12 mouse cellular contexts compared by ENCODE assay signal in the genomic region with DNA sequence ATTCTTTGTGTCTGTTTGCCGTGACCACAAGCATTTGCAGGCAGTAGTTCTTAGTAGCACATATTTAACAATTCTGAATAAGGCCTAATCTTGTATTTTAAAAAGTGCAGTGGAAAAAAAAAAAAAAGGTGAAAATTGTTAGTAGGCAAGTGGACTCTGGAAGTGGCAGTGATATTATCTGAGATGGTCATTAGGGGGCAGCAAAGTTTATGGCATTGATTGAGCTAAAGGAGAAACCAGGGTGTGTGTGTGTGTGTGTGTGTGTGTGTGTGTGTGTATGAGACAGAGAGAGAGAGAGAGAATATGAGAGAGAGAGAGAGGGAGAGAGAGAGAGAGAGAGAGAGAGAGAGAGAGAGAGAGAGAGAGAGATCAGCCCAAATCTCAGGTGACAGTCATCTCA. TPM values are rescaled to one million over a fixed set of nuclear protein-coding genes. Genes with fewer than 3 reads are reported as not detected.
DNase-seq lines count a peak whose midpoint lies in the region; ATAC-seq and TF ChIP-seq lines count a peak whose summit lies in the region.
"Had no signal": no experiment of that assay in that cellular context is flagged by ENCODE, and none has a peak within 500 bp of the region (broad histone marks: within the 10 kb centered on the region; RNA-seq: fewer than 3 reads in every experiment).

No protein-coding gene starts in this region.

- TF ChIP-seq POLR2A in brain, embryonic 14.5 days (IDR thresholded peaks at IDR 0.05; ENCODE audit: borderline replicate concordance, extremely low read depth, insufficient read depth, insufficient read length, poor library complexity, severe bottlenecking) = no peak

- no peak overlapping the region for H3K27ac ChIP-seq in heart, postnatal 0 days (ENCODE audit: low read depth)
- H3K27ac ChIP-seq in heart, embryonic 11.5 days (ENCODE audit: low read depth, low read length) = no peak overlapping the region
- no peak overlapping the region for H3K27ac ChIP-seq in lung, embryonic 14.5 days (ENCODE audit: low read depth)
- H3K27ac ChIP-seq: heart, embryonic 10.5 days; liver, embryonic 12.5 days; midbrain, embryonic 12.5 days had no signal

- no peak overlapping the region for H3K4me3 ChIP-seq in heart, postnatal 0 days (ENCODE audit: low read depth, low read length)
- no peak overlapping the region for H3K4me3 ChIP-seq in heart, embryonic 11.5 days (ENCODE audit: low read depth, low read length)
- no peak overlapping the region for H3K4me3 ChIP-seq in lung, embryonic 14.5 days (ENCODE audit: low read depth, low read length)
- no peak overlapping the region for H3K4me3 ChIP-seq in G1E (ENCODE audit: low read depth, low read length)
- H3K4me3 ChIP-seq: heart, embryonic 10.5 days; liver, embryonic 12.5 days; midbrain, embryonic 12.5 days had no signal

- DNase-seq in heart, postnatal 0 days (ENCODE audit: low spot score) = no peak
- DNase-seq in lung, embryonic 14.5 days = peak; percentile 50
- DNase-seq in lung, adult 18-20 months = no peak
- no peak for DNase-seq in G1E (ENCODE audit: low spot score)
- peak; percentile 69 for DNase-seq in brain, embryonic 14.5 days (ENCODE audit: low read depth)
- DNase-seq in layer of hippocampus, postnatal 36 days = no peak
- DNase-seq: thymus, postnatal 36 days had no signal

- H3K36me3 ChIP-seq in heart, postnatal 0 days (replicated peaks; ENCODE audit: control insufficient read depth, insufficient read depth, low read length) = peaks cover 45% of the 10 kb centered on the region
- H3K36me3 ChIP-seq in heart, embryonic 11.5 days (ENCODE audit: control insufficient read depth, insufficient read depth, low read length) = peaks cover 24% of the 10 kb centered on the region
- H3K36me3 ChIP-seq in lung, embryonic 14.5 days (ENCODE audit: insufficient read depth) = peaks cover 46% of the 10 kb centered on the region
- peaks cover 51% of the 10 kb centered on the region for H3K36me3 ChIP-seq in G1E (replicated peaks)

- peak; percentile 37 for TF ChIP-seq CTCF in heart, postnatal 0 days (IDR thresholded peaks at IDR 0.05; ENCODE audit: low read depth)
- TF ChIP-seq CTCF in lung, embryonic 14.5 days (IDR thresholded peaks at IDR 0.05; ENCODE audit: low read depth) = peak; percentile 47
- no peak for TF ChIP-seq CTCF in G1E (IDR thresholded peaks at IDR 0.05; ENCODE audit: low read depth, low read length)
- TF ChIP-seq CTCF in brain, embryonic 14.5 days (IDR thresholded peaks at IDR 0.05; ENCODE audit: borderline replicate concordance, extremely low read depth, insufficient read depth, insufficient read length) = peak; percentile 22; the same call in 1 of the 2 replicates

- no peaks in the 10 kb centered on the region for H3K4me1 ChIP-seq in heart, postnatal 0 days (ENCODE audit: control insufficient read depth, insufficient read depth)
- H3K4me1 ChIP-seq in heart, embryonic 11.5 days (ENCODE audit: control insufficient read depth, insufficient read depth, low read length) = no peaks in the 10 kb centered on the region
- no peaks in the 10 kb centered on the region for H3K4me1 ChIP-seq in lung, embryonic 14.5 days (ENCODE audit: insufficient read depth)
- H3K4me1 ChIP-seq in G1E (ENCODE audit: insufficient read depth, low read depth, low read length) = no peaks in the 10 kb centered on the region
- H3K4me1 ChIP-seq: midbrain, embryonic 12.5 days had no signal

- ATAC-seq in heart, postnatal 0 days (ENCODE audit: insufficient read depth, low read depth) = no peak
- ATAC-seq in heart, embryonic 11.5 days (replicated peaks; ENCODE audit: insufficient number of reproducible peaks, low FRiP score, low TSS enrichment) = no peak
- ATAC-seq in lung, embryonic 14.5 days (ENCODE audit: insufficient read depth) = no peak
- 0 out of 2 replicates have a peak, but pooled peaks have one; percentile 42 for ATAC-seq in G1E (ENCODE audit: extremely low read depth, insufficient number of reproducible peaks, low FRiP score, poor library complexity, severe bottlenecking)
- ATAC-seq in monocyte, adult 5-6 weeks (replicated peaks; ENCODE audit: insufficient number of reproducible peaks, low FRiP score, low TSS enrichment, poor library complexity, severe bottlenecking) = no peak
- ATAC-seq: liver, embryonic 12.5 days had no signal

- WGBS in heart, postnatal 0 days = 65% methylated on average over 1 of the region's 1 CpGs
- WGBS in heart, embryonic 11.5 days (ENCODE audit: insufficient replicate concordance) = 68% methylated on average over 1 of the region's 1 CpGs
- WGBS in lung, embryonic 14.5 days = 63% methylated on average over 1 of the region's 1 CpGs

- no peak overlapping the region for H3K4me2 ChIP-seq in heart, postnatal 0 days (ENCODE audit: low read depth, low read length)
- no peak overlapping the region for H3K4me2 ChIP-seq in heart, embryonic 11.5 days
- no peak overlapping the region for H3K4me2 ChIP-seq in lung, embryonic 14.5 days
- H3K4me2 ChIP-seq: liver, embryonic 12.5 days; midbrain, embryonic 12.5 days had no signal

- no peaks in the 10 kb centered on the region for H3K9me3 ChIP-seq in heart, postnatal 0 days (replicated peaks; ENCODE audit: control insufficient read depth, low read length)
- no peaks in the 10 kb centered on the region for H3K9me3 ChIP-seq in heart, embryonic 11.5 days (replicated peaks; ENCODE audit: control insufficient read depth, low read length)
- no peaks in the 10 kb centered on the region for H3K9me3 ChIP-seq in lung, embryonic 14.5 days (ENCODE audit: low read depth, low read length)
- H3K9me3 ChIP-seq in G1E (replicated peaks) = no peaks in the 10 kb centered on the region; the same call in 1 of the 2 replicates
- H3K9me3 ChIP-seq: heart, embryonic 10.5 days; liver, embryonic 12.5 days; midbrain, embryonic 12.5 days had no signal

- no peak overlapping the region for H3K9ac ChIP-seq in heart, postnatal 0 days (replicated peaks; ENCODE audit: low read depth, low read length)
- no peak overlapping the region for H3K9ac ChIP-seq in heart, embryonic 11.5 days (ENCODE audit: low read depth, low read length)
- no peak overlapping the region for H3K9ac ChIP-seq in lung, embryonic 14.5 days
- H3K9ac ChIP-seq: liver, embryonic 12.5 days; midbrain, embryonic 12.5 days had no signal

- no peak for TF ChIP-seq EP300 in heart, postnatal 0 days (IDR thresholded peaks at IDR 0.05; ENCODE audit: low read depth)

- no peaks in the 10 kb centered on the region for H3K27me3 ChIP-seq in heart, postnatal 0 days (ENCODE audit: control insufficient read depth, insufficient read depth, low read length)
- H3K27me3 ChIP-seq in heart, embryonic 11.5 days (ENCODE audit: control insufficient read depth, insufficient read depth, low read length) = peaks cover 6% of the 10 kb centered on the region; the same call in 1 of the 2 replicates
- no peaks in the 10 kb centered on the region for H3K27me3 ChIP-seq in lung, embryonic 14.5 days (ENCODE audit: insufficient read depth, low read length)
- H3K27me3 ChIP-seq in G1E (ENCODE audit: insufficient read depth, low read length) = no peaks in the 10 kb centered on the region

RNA-seq across cellular contexts. Expression of gene 1700001L19Rik, which starts 3.4 kb away (rescaled TPM):
- not detected in 2 replicates for total RNA-seq in heart, postnatal 0 days (2014; rRNA removed; ENCODE audit: low replicate concordance)
- 0.22 and 0.29 TPM in 2 replicates for polyA plus RNA-seq in heart, postnatal 0 days (2015; fragmentation: Nextera tagmentation; extraction: Ambion mirVana)
- polyA plus RNA-seq in heart, embryonic 11.5 days (2014; fragmentation: Nextera tagmentation; extraction: Ambion mirVana) = 0.39 and 0.58 TPM in 2 replicates
- 0.65 and 0.83 TPM in 2 replicates for polyA plus RNA-seq in lung, embryonic 14.5 days (2014; fragmentation: Nextera tagmentation; extraction: Ambion mirVana)
- not detected in 2 replicates for total RNA-seq in G1E (2014; fragmentation: Nextera tagmentation)
- 0.06 TPM in 1 of 2 replicates, not detected in the other for total RNA-seq in G1E (2017)
- not detected in 2 replicates for polyA plus RNA-seq in G1E (2012)
- 1.6 and 2.8 TPM in 2 replicates for polyA plus RNA-seq in brain, embryonic 14.5 days (2012; rRNA removed)
- total RNA-seq in monocyte, adult 5-6 weeks (2017) = not detected in 3 replicates
- total RNA-seq in layer of hippocampus, postnatal 36 days (2021) = 10 to 100 TPM; 13.4 to 15.3 TPM
- polyA plus RNA-seq: liver, embryonic 12.5 days had no signal

RNA-seq across cellular contexts. Expression of gene Fastkd3, which starts 11.8 kb away (rescaled TPM):
- total RNA-seq in heart, postnatal 0 days (2014; rRNA removed; ENCODE audit: low replicate concordance) = 2.4 and 4.1 TPM in 2 replicates
- 11.5 and 11.8 TPM in 2 replicates for polyA plus RNA-seq in heart, postnatal 0 days (2015; fragmentation: Nextera tagmentation; extraction: Ambion mirVana)
- polyA plus RNA-seq in heart, embryonic 11.5 days (2014; fragmentation: Nextera tagmentation; extraction: Ambion mirVana) = 22.3 and 24.9 TPM in 2 replicates
- 39.1 and 41.0 TPM in 2 replicates for polyA plus RNA-seq in lung, embryonic 14.5 days (2014; fragmentation: Nextera tagmentation; extraction: Ambion mirVana)
- total RNA-seq in G1E (2014; fragmentation: Nextera tagmentation) (21.3 and 23.5 TPM in 2 replicates), G1E (2017) (21.1 and 21.4 TPM in 2 replicates)
- 1.0 and 1.9 TPM in 2 replicates for polyA plus RNA-seq in G1E (2012)
- 24.1 and 28.2 TPM in 2 replicates for polyA plus RNA-seq in brain, embryonic 14.5 days (2012; rRNA removed)
- 4.0 to 13.1 TPM (median 6.8 TPM) in 3 replicates for total RNA-seq in monocyte, adult 5-6 weeks (2017)
- 10 to 100 TPM; 18.6 to 20.1 TPM for total RNA-seq in layer of hippocampus, postnatal 36 days (2021)

RNA-seq across cellular contexts. Expression of gene Mtrr, which starts 11.8 kb away (rescaled TPM):
- total RNA-seq in heart, postnatal 0 days (2014; rRNA removed; ENCODE audit: low replicate concordance) = 17.1 and 22.3 TPM in 2 replicates
- polyA plus RNA-seq in heart, postnatal 0 days (2015; fragmentation: Nextera tagmentation; extraction: Ambion mirVana) = 12.3 and 12.6 TPM in 2 replicates
- 20.9 and 31.4 TPM in 2 replicates for polyA plus RNA-seq in heart, embryonic 11.5 days (2014; fragmentation: Nextera tagmentation; extraction: Ambion mirVana)
- 21.6 and 23.8 TPM in 2 replicates for polyA plus RNA-seq in lung, embryonic 14.5 days (2014; fragmentation: Nextera tagmentation; extraction: Ambion mirVana)
- 27.4 and 28.1 TPM in 2 replicates for total RNA-seq in G1E (2014; fragmentation: Nextera tagmentation)
- 19.6 and 20.7 TPM in 2 replicates for total RNA-seq in G1E (2017)
- polyA plus RNA-seq in G1E (2012) = 8.0 and 10.1 TPM in 2 replicates
- 12.4 and 16.0 TPM in 2 replicates for polyA plus RNA-seq in brain, embryonic 14.5 days (2012; rRNA removed)
- 3.4 to 11.4 TPM (median 4.5 TPM) in 3 replicates for total RNA-seq in monocyte, adult 5-6 weeks (2017)
- total RNA-seq in layer of hippocampus, postnatal 36 days (2021) = 10 to 100 TPM; 28.0 to 29.9 TPM

Comparison
In these comparisons a context has a peak if more than half of its experiments do, and no peak if none do; other contexts are left out.
1. DNase-seq: peak in lung, embryonic 14.5 days (single experiment) and brain, embryonic 14.5 days (single experiment); none in heart, postnatal 0 days (single experiment), lung, adult 18-20 months (0 of 2), G1E (single experiment) and layer of hippocampus, postnatal 36 days (0 of 2).